Mouse (Mus musculus): ENCODE data around the gene Scn1a. TPM values are rescaled to one million over a fixed set of nuclear protein-coding genes. Genes with fewer than 3 reads are reported as not detected.

The Scn1a gene
- polyA plus RNA-seq, 1 experiment from 2014 or later = 0.30 TPM

Other genes starting within 250 kb of the Scn1a start
- 10.2 and 14.0 TPM in 2 replicates for gene Ttc21b, start 184.2 kb downstream of the Scn1a start, polyA plus RNA-seq (2016; fragmentation: Nextera tagmentation; extraction: Ambion mirVana)
- gene Scn9a, start 194.1 kb upstream of the Scn1a start, polyA plus RNA-seq (2016; fragmentation: Nextera tagmentation; extraction: Ambion mirVana) = 0.04 and 0.08 TPM in 2 replicates